Mouse (Mus musculus): ENCODE results near the gene Gm11042. TPM values are rescaled to one million over a fixed set of nuclear protein-coding genes. Genes with fewer than 3 reads are reported as not detected.

Gene Gm11042
- not detected in 2 replicates for polyA plus RNA-seq (2012; rRNA removed)
- polyA plus RNA-seq (2014; fragmentation: Nextera tagmentation; extraction: Ambion mirVana): not detected in 2 replicates

DNA sequence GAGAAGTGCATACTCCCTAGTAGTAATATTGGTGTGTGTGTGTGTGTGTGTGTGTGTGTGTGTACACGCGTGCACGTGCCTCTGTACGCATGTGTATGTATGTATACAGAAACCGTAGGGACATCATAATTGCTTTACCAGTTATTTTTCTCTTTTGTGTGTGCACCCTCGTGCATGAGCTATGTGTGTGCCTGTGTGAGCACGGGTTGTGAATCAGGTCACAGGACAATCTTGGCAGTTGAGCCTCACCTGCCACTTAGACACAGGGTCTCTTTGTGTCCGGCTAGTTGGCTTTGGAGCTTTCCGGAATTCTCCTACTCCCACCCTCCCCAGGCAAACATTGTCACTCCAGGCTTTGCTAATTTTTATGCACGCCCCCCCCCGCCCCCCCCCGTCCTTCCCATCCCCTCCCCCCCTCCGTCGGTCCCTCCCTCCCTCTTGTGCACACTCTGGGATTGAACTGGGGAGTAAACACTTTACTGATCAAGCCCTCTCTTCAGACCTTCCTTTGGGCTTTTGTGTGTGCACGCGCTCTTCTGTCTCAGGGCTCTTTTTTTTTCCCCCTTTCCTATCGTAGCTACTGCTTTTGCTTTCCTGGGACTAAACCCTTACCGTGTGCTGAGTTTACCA is at the start of gene Gm11042:
Gm11042 (minus strand) TSS at position 51 of the 630 bp plus-strand sequence.
- Histone ChIP-seq H3K4me1 (replicated peaks; ENCODE audit: control insufficient read depth in 2 of 2, insufficient read depth in 2 of 2, low read length in 1 of 2) (no peaks in the 10 kb centered on the region), H3K9me3 (ENCODE audit: control insufficient read depth, low read length) (no peaks in the 10 kb centered on the region), H3K9ac (replicated peaks) (no peak within 1 kb of the TSS), H3K4me3 (ENCODE audit: insufficient read depth in 1 of 2, low read depth in 2 of 2, low read length in 2 of 2) (peak within 1 kb of the TSS; percentile 41 to 47), H3K27me3 (ENCODE audit: control insufficient read depth, insufficient read depth, low read length) (no peaks in the 10 kb centered on the region), H3K4me2 (ENCODE audit: low read depth) (peak within 1 kb of the TSS; percentile 53), H3K27ac (no peak within 1 kb of the TSS), H3K36me3 (replicated peaks; ENCODE audit: control insufficient read depth, insufficient read depth, low read depth) (no peaks in the 10 kb centered on the region)
- 26% methylated on average over 17 of the region's 18 CpGs for WGBS (ENCODE audit: insufficient replicate concordance)
- TF ChIP-seq CTCF (IDR thresholded peaks at IDR 0.05; ENCODE audit: low read depth): no peak
- TF ChIP-seq EP300 (IDR thresholded peaks at IDR 0.05; ENCODE audit: low read depth): no peak
- ATAC-seq (ENCODE audit: insufficient read depth) (no peak), DNase-seq (ENCODE audit: low read depth in 3 of 3, low spot score in 3 of 3) (no peak)

DNA sequence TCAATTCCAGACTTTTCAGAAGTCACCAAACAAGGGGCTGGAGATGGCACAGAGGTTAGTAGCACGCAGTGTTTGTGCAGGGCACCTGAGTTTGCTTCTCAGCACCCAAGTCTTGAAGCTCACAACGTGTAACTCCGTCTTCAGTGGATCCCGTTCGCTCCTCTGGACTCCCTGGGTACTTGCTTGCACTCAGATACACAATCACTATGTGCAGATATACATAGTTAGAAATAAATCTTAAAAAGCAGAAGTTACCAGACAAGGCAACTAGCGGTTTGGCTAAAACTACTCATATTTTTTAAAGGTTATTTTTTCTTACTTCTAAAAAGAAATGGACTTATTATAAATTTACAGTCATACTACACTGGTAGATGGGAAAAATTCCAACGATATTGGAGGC is 48.3 kb upstream of the Gm11042 start:
- Histone ChIP-seq H3K4me3 (ENCODE audit: insufficient read depth in 1 of 2, low read depth in 2 of 2, low read length in 2 of 2) (no peak overlapping the region), H3K27me3 (ENCODE audit: control insufficient read depth, insufficient read depth, low read length) (no peaks in the 10 kb centered on the region), H3K4me2 (ENCODE audit: low read depth) (no peak overlapping the region), H3K9ac (replicated peaks) (no peak overlapping the region), H3K9me3 (ENCODE audit: control insufficient read depth, low read length) (no peaks in the 10 kb centered on the region), H3K4me1 (replicated peaks; ENCODE audit: control insufficient read depth in 2 of 2, insufficient read depth in 2 of 2, low read length in 1 of 2) (no peaks in the 10 kb centered on the region), H3K27ac (no peak overlapping the region), H3K36me3 (replicated peaks; ENCODE audit: control insufficient read depth, insufficient read depth, low read depth) (no peaks in the 10 kb centered on the region)
- ATAC-seq (ENCODE audit: insufficient read depth): no peak
- 38% methylated on average over 7 of the region's 7 CpGs for WGBS (ENCODE audit: insufficient replicate concordance)
- TF ChIP-seq EP300 (IDR thresholded peaks at IDR 0.05; ENCODE audit: low read depth) (no peak), CTCF (IDR thresholded peaks at IDR 0.05; ENCODE audit: low read depth) (no peak)
- no peak for DNase-seq (ENCODE audit: low read depth in 3 of 3, low spot score in 3 of 3)

DNA sequence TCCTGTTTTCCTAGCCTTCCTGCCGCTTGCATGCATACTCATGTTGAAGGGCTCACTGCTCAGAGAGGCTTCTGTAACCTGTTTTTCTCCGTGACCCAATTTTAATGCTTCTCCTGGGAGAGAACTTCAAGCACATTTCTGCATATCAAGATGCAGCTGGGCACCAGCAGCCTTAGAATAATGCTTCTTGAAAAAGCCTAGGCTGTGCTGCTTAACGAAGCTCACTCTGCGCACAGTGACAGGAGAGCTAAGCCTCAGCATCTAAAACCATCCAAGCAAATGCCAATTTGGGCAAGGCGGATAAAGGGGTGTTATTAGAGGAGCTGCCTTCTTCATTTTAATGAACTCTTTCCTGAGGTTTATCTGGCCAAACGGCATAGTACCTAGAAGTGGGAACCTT is 46.9 kb upstream of the Gm11042 start:
- Histone ChIP-seq H3K4me3 (ENCODE audit: insufficient read depth in 1 of 2, low read depth in 2 of 2, low read length in 2 of 2) (no peak overlapping the region), H3K27me3 (ENCODE audit: control insufficient read depth, insufficient read depth, low read length) (no peaks in the 10 kb centered on the region), H3K36me3 (replicated peaks; ENCODE audit: control insufficient read depth, insufficient read depth, low read depth) (no peaks in the 10 kb centered on the region), H3K4me2 (ENCODE audit: low read depth) (no peak overlapping the region), H3K9me3 (ENCODE audit: control insufficient read depth, low read length) (no peaks in the 10 kb centered on the region), H3K4me1 (replicated peaks; ENCODE audit: control insufficient read depth in 2 of 2, insufficient read depth in 2 of 2, low read length in 1 of 2) (no peaks in the 10 kb centered on the region), H3K27ac (no peak overlapping the region), H3K9ac (replicated peaks) (no peak overlapping the region)
- no peak for DNase-seq (ENCODE audit: low read depth in 3 of 3, low spot score in 3 of 3)
- no peak for ATAC-seq (ENCODE audit: insufficient read depth)
- WGBS (ENCODE audit: insufficient replicate concordance): 63% methylated on average over 6 of the region's 6 CpGs
- TF ChIP-seq EP300 (IDR thresholded peaks at IDR 0.05; ENCODE audit: low read depth) (no peak), CTCF (IDR thresholded peaks at IDR 0.05; ENCODE audit: low read depth) (no peak)

DNA sequence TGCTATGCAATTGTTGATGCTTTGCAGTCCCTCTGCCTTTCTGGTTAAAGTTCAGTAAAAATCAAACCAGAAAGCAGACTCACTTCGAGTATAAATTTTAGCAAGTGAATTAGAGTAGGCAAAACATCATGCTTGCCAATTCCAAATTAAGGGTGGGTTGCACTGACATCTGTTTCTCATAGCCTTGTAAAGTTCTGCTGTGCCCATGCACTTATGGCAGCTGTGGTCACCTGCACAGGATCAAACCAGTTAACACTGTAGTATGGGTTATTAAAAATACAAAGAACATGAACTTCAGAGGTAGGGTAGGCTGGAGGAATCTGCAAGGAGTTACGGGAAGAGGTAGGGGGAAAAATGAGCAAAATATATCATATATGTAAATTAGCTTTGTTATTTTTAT is 46.3 kb upstream of the Gm11042 start:
- no peak for ATAC-seq (ENCODE audit: insufficient read depth)
- no peak for DNase-seq (ENCODE audit: low read depth in 3 of 3, low spot score in 3 of 3)
- no peaks in the 10 kb centered on the region for H3K36me3 ChIP-seq (replicated peaks; ENCODE audit: control insufficient read depth, insufficient read depth, low read depth)
- H3K4me2 ChIP-seq (ENCODE audit: low read depth): no peak overlapping the region
- no peak for TF ChIP-seq EP300 (IDR thresholded peaks at IDR 0.05; ENCODE audit: low read depth)
- TF ChIP-seq CTCF (IDR thresholded peaks at IDR 0.05; ENCODE audit: low read depth): no peak
- no peak overlapping the region for H3K27ac ChIP-seq
- no peak overlapping the region for H3K9ac ChIP-seq (replicated peaks)
- no peak overlapping the region for H3K4me3 ChIP-seq (ENCODE audit: insufficient read depth in 1 of 2, low read depth in 2 of 2, low read length in 2 of 2)
- no peaks in the 10 kb centered on the region for H3K27me3 ChIP-seq (ENCODE audit: control insufficient read depth, insufficient read depth, low read length)
- WGBS (ENCODE audit: insufficient replicate concordance): 56% methylated on average over 2 of the region's 2 CpGs
- no peaks in the 10 kb centered on the region for H3K9me3 ChIP-seq (ENCODE audit: control insufficient read depth, low read length)
- no peaks in the 10 kb centered on the region for H3K4me1 ChIP-seq (replicated peaks; ENCODE audit: control insufficient read depth in 2 of 2, insufficient read depth in 2 of 2, low read length in 1 of 2)

DNA sequence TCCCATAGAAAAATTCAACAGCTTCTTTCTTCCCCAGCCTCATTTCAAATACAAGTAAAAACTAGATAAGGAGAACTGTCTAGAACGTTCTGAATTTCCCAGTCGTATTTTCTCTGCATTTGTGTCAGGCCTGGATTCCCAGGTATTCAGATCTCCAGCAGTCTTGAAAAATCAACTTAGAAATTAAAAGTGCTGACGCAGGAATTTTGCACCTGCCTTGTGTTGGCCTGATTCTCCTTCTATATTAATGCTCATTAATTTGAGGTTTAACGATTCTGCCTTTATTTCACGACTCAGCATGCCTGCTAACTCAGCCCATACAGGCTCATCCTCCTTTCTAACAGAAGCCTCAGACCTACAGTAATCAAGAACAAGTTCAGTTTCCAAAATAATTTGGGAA is 43.6 kb upstream of the Gm11042 start:
- Histone ChIP-seq H3K4me2 (ENCODE audit: low read depth) (no peak overlapping the region), H3K9me3 (ENCODE audit: control insufficient read depth, low read length) (no peaks in the 10 kb centered on the region), H3K36me3 (replicated peaks; ENCODE audit: control insufficient read depth, insufficient read depth, low read depth) (no peaks in the 10 kb centered on the region), H3K4me1 (replicated peaks; ENCODE audit: control insufficient read depth in 2 of 2, insufficient read depth in 2 of 2, low read length in 1 of 2) (no peaks in the 10 kb centered on the region), H3K4me3 (ENCODE audit: insufficient read depth in 1 of 2, low read depth in 2 of 2, low read length in 2 of 2) (no peak overlapping the region), H3K27me3 (ENCODE audit: control insufficient read depth, insufficient read depth, low read length) (no peaks in the 10 kb centered on the region), H3K9ac (replicated peaks) (no peak overlapping the region), H3K27ac (no peak overlapping the region)
- WGBS (ENCODE audit: insufficient replicate concordance): 55% methylated on average over 5 of the region's 5 CpGs
- no peak for DNase-seq (ENCODE audit: low read depth in 3 of 3, low spot score in 3 of 3)
- no peak for ATAC-seq (ENCODE audit: insufficient read depth)
- TF ChIP-seq CTCF (IDR thresholded peaks at IDR 0.05; ENCODE audit: low read depth) (no peak), EP300 (IDR thresholded peaks at IDR 0.05; ENCODE audit: low read depth) (no peak)
